Mouse (Mus musculus) intestine, postnatal 0 days (tissue): ENCODE data around the gene Siah1b. TPM values are rescaled to one million over a fixed set of nuclear protein-coding genes. Genes with fewer than 3 reads are reported as not detected.

Source experiments
- ATAC-seq: fragments of 200-750 bp; cut with Nextera tagmentation; 2 replicates; pipeline ENCODE4 v1.8.0; 2017; ENCODE audit warnings: mild to moderate bottlenecking, moderate TSS enrichment, moderate library complexity
- H3K27ac ChIP-seq: fragments of 300-500 bp; sonication (generic); 2 replicates; pipeline ENCODE4 v1.5.1; 2014; ENCODE audit warnings: mild to moderate bottlenecking, low read depth, low read length, moderate library complexity
- H3K27me3 ChIP-seq: fragments of 300-500 bp; sonication (generic); replicated peaks from 2 replicates; pipeline ENCODE4 v1.6.1; 2014; ENCODE audit warnings: low read length, mixed read lengths; ENCODE audit not compliant: control insufficient read depth, insufficient read depth
- H3K36me3 ChIP-seq: fragments of 300-500 bp; sonication (generic); 2 replicates; pipeline ENCODE4 v1.6.1; 2014; ENCODE audit warnings: mild to moderate bottlenecking, moderate library complexity; ENCODE audit not compliant: control insufficient read depth, insufficient read depth
- H3K4me1 ChIP-seq: fragments of 300-500 bp; sonication (generic); replicated peaks from 2 replicates; pipeline ENCODE4 v1.6.1; 2014; ENCODE audit warnings: antibody characterized with exemption, low read length, mixed read lengths; ENCODE audit not compliant: control insufficient read depth, insufficient read depth
- H3K4me2 ChIP-seq: fragments of 300-500 bp; sonication (generic); replicated peaks from 2 replicates; pipeline ENCODE4 v1.6.1; 2014; ENCODE audit warnings: low read depth, mild to moderate bottlenecking, moderate library complexity
- H3K4me3 ChIP-seq: fragments of 300-500 bp; sonication (generic); 2 replicates; pipeline ENCODE4 v1.5.1; 2014; ENCODE audit warnings: low read depth, low read length
- H3K9ac ChIP-seq: fragments of 300-500 bp; sonication (generic); 2 replicates; pipeline ENCODE4 v1.6.1; 2014; ENCODE audit warnings: mild to moderate bottlenecking, low read depth, low read length
- H3K9me3 ChIP-seq: fragments of 300-500 bp; sonication (generic); 2 replicates; pipeline ENCODE4 v1.6.1; 2016; ENCODE audit warnings: mixed run types; ENCODE audit not compliant: control insufficient read depth
- CTCF ChIP-seq: sonication (generic); IDR thresholded peaks from 2 replicates; pipeline ENCODE4 v1.5.1; 2016; ENCODE audit warnings: low read depth, mild to moderate bottlenecking, control low read depth, antibody characterized with exemption, moderate library complexity
- WGBS: fragments of 180-500 bp; shearing (Covaris S2); extraction: QIAGEN DNeasy Blood & Tissue Kit; methylation state at CpG from one replicate; pipeline ENCODE4 v1.1.7; 2014; 5-methylcytosine and 5-hydroxymethylcytosine counted together
- polyA plus RNA-seq: library from polyadenylated mRNA; unstranded; fragments of >200 nt; fragmentation: Nextera tagmentation; extraction: Ambion mirVana; gene quantifications from 2 replicates; pipeline ENCODE4 v1.2.1, GENCODE M21; 2015

The Siah1b gene
- polyA plus RNA-seq, 1 experiment from 2014 or later = 7.8 TPM

- Histone ChIP-seq H3K27ac (no peak overlapping the region), H3K9ac (no peak overlapping the region), H3K27me3 (no peaks in the 10 kb centered on the region), H3K4me1 (no peaks in the 10 kb centered on the region), H3K36me3 (no peaks in the 10 kb centered on the region), H3K4me2 (no peak overlapping the region), H3K9me3 (no peaks in the 10 kb centered on the region), H3K4me3 (no peak overlapping the region)
- ATAC-seq = no peak
- TF ChIP-seq CTCF = peak; percentile 50
Observed at GRCm38 (mm10) chrX:164101483-164101882, 25.2 kb upstream of the Siah1b start.

- WGBS = 75% methylated on average over 2 of the region's 2 CpGs
- no peak for TF ChIP-seq CTCF
- Histone ChIP-seq H3K36me3 (no peaks in the 10 kb centered on the region), H3K9me3 (no peaks in the 10 kb centered on the region), H3K9ac (no peak overlapping the region), H3K4me3 (no peak overlapping the region), H3K4me2 (no peak overlapping the region), H3K27ac (no peak overlapping the region), H3K27me3 (no peaks in the 10 kb centered on the region), H3K4me1 (no peaks in the 10 kb centered on the region)
- ATAC-seq = no peak
Observed at GRCm38 (mm10) chrX:164095838-164096237, 19.5 kb upstream of the Siah1b start.

- Histone ChIP-seq H3K9ac (no peak overlapping the region), H3K4me2 (no peak overlapping the region), H3K9me3 (no peaks in the 10 kb centered on the region), H3K4me3 (no peak overlapping the region), H3K4me1 (no peaks in the 10 kb centered on the region), H3K27ac (no peak overlapping the region), H3K36me3 (no peaks in the 10 kb centered on the region), H3K27me3 (no peaks in the 10 kb centered on the region)
- no peak for TF ChIP-seq CTCF
- WGBS = 68% methylated on average over 5 of the region's 5 CpGs
- ATAC-seq = no peak
Observed at GRCm38 (mm10) chrX:164093435-164093834, 17.1 kb upstream of the Siah1b start.

- 46% methylated on average over 7 of the region's 7 CpGs for whole genome bisulfite sequencing
- Histone ChIP-seq H3K27ac (no peak overlapping the region), H3K4me2 (no peak overlapping the region), H3K4me3 (no peak overlapping the region), H3K9me3 (no peaks in the 10 kb centered on the region), H3K36me3 (no peaks in the 10 kb centered on the region), H3K4me1 (no peaks in the 10 kb centered on the region), H3K27me3 (no peaks in the 10 kb centered on the region), H3K9ac (no peak overlapping the region)
- ATAC-seq = no peak
- TF ChIP-seq CTCF = no peak
Observed at GRCm38 (mm10) chrX:164092300-164093169, 16.2 kb upstream of the Siah1b start.

- Histone ChIP-seq H3K4me1 (no peaks in the 10 kb centered on the region), H3K4me2 (no peak overlapping the region), H3K4me3 (no peak overlapping the region), H3K9ac (no peak overlapping the region), H3K36me3 (no peaks in the 10 kb centered on the region), H3K27ac (no peak overlapping the region), H3K9me3 (no peaks in the 10 kb centered on the region), H3K27me3 (no peaks in the 10 kb centered on the region)
- no peak for TF ChIP-seq CTCF
- 50% methylated on average over 11 of the region's 11 CpGs for WGBS
- ATAC-seq = no peak
Observed at GRCm38 (mm10) chrX:164089916-164090315, 13.6 kb upstream of the Siah1b start.

- H3K4me3 ChIP-seq = no peak within 1 kb of the TSS
- H3K4me1 ChIP-seq = no peaks in the 10 kb centered on the region
- no peaks in the 10 kb centered on the region for H3K36me3 ChIP-seq
- H3K9ac ChIP-seq = no peak within 1 kb of the TSS
- no peaks in the 10 kb centered on the region for H3K27me3 ChIP-seq
- no peaks in the 10 kb centered on the region for H3K9me3 ChIP-seq
- H3K4me2 ChIP-seq = no peak within 1 kb of the TSS
- ATAC-seq = no peak
- TF ChIP-seq CTCF = no peak
- WGBS = 83% methylated on average over 4 of the region's 4 CpGs
- no peak within 1 kb of the TSS for H3K27ac ChIP-seq
Observed at GRCm38 (mm10) chrX:164088582-164088981, 12.3 kb upstream of the Siah1b start, which contains the start of gene Cltrn. TSS of gene Cltrn (plus strand) at chrX:164088830.
